Mouse (Mus musculus) ES-E14 (cell line): ENCODE data around the gene Rfc2. TPM values are rescaled to one million over a fixed set of nuclear protein-coding genes. Genes with fewer than 3 reads are reported as not detected.
A peak's percentile ranks its signal among the peaks of the same experiment; 100 is the strongest.

Experiments used
- DNase-seq: peaks from one replicate; pipeline ENCODE4 v3.0.0-alpha.2; 2013; ENCODE audit warnings: low read depth, low spot score
- H3K27ac ChIP-seq: 2 replicates; pipeline ENCODE4 v1.5.1; 2012; ENCODE audit warnings: low read depth, mild to moderate bottlenecking, low read length, moderate library complexity, mixed read lengths; ENCODE audit not compliant: poor library complexity, insufficient read depth, severe bottlenecking
- H3K36me3 ChIP-seq: 2 replicates; pipeline ENCODE4 v1.6.1; 2012; ENCODE audit warnings: mild to moderate bottlenecking, low read length, moderate library complexity, mixed read lengths; ENCODE audit not compliant: control insufficient read depth, poor library complexity, insufficient read depth, severe bottlenecking
- H3K4me1 ChIP-seq, 2 experiments: fragments of 150-350 bp in 1 of 2; sonication (generic) in 1 of 2; 2 replicates each; pipeline ENCODE4 v1.6.1; 2012; ENCODE audit warnings: low read length in 2 of 2, mild to moderate bottlenecking in 1 of 2, mixed read lengths in 1 of 2; ENCODE audit not compliant: control insufficient read depth in 2 of 2, insufficient read depth in 2 of 2, poor library complexity in 1 of 2
- H3K4me3 ChIP-seq, 2 experiments: fragments of 150-350 bp in 1 of 2; sonication (generic) in 1 of 2; 2 replicates each; pipeline ENCODE4 v1.5.1; 2012; ENCODE audit warnings: low read length in 2 of 2, low read depth in 1 of 2, mild to moderate bottlenecking in 1 of 2, mixed read lengths in 1 of 2; ENCODE audit not compliant: insufficient read depth in 1 of 2, poor library complexity in 1 of 2, severe bottlenecking in 1 of 2
- H3K9ac ChIP-seq: 2 replicates; pipeline ENCODE4 v1.6.1; 2012; ENCODE audit warnings: low read depth, mild to moderate bottlenecking, low read length, mixed read lengths; ENCODE audit not compliant: poor library complexity, insufficient read depth, severe bottlenecking
- H3K9me3 ChIP-seq: fragments of 150-350 bp; sonication (generic); 2 replicates; pipeline ENCODE4 v1.6.1; 2012; ENCODE audit warnings: low read depth, mild to moderate bottlenecking, low read length; ENCODE audit not compliant: control insufficient read depth, insufficient read depth
- CHD2 ChIP-seq: IDR thresholded peaks from 2 replicates; pipeline ENCODE4 v1.6.1; 2014; ENCODE audit warnings: mild to moderate bottlenecking, low read depth, low read length, inconsistent platforms
- HCFC1 ChIP-seq: IDR thresholded peaks from 2 replicates; pipeline ENCODE4 v1.6.1; 2012; ENCODE audit warnings: low read length, inconsistent platforms, borderline replicate concordance; ENCODE audit not compliant: insufficient read depth
- MAFK ChIP-seq: IDR thresholded peaks from 2 replicates; pipeline ENCODE4 v1.6.1; 2014; ENCODE audit warnings: mild to moderate bottlenecking, low read depth, low read length, inconsistent platforms; ENCODE audit not compliant: insufficient read depth
- ZC3H11A ChIP-seq: IDR thresholded peaks from 2 replicates; pipeline ENCODE4 v1.6.1; 2012; ENCODE audit warnings: low read depth, mild to moderate bottlenecking, inconsistent platforms, low read length, borderline replicate concordance
- ZNF384 ChIP-seq: IDR thresholded peaks from 2 replicates; pipeline ENCODE4 v1.6.1; 2012; ENCODE audit warnings: low read depth, low read length, inconsistent platforms
- in situ Hi-C, 2 experiments: fragments of 600-800 bp; cut with MboI; formaldehyde crosslinking; loops; one replicate each; pipeline ENCODE4 v1.15.1; 2025; ENCODE audit warnings: low sequenced_read_pairs in 2 of 2, inconsistent platforms in 1 of 2; ENCODE audit not compliant: unreplicated experiment in 2 of 2
- total RNA-seq: library from RNA; depleted of rRNA; stranded (reverse); fragments of 300-350 nt; gene quantifications from 2 replicates; pipeline ENCODE4 v1.2.3, GENCODE M21; 2012

Gene Rfc2
- total RNA-seq, 1 experiment: 168 TPM

GRCm38 (mm10) chr5:134546790-134547189, 34.4 kb upstream of the Rfc2 start:
- no peak overlapping the region for H3K9ac ChIP-seq
- no peaks in the 10 kb centered on the region for H3K9me3 ChIP-seq
- no peak overlapping the region for H3K27ac ChIP-seq
- DNase-seq: no peak
- in situ Hi-C loops: no loop called here
- TF ChIP-seq ZNF384 (no peak), HCFC1 (no peak), ZC3H11A (no peak), MAFK (no peak), CHD2 (no peak)
- H3K36me3 ChIP-seq: no peaks in the 10 kb centered on the region
- no peak overlapping the region for H3K4me3 ChIP-seq
- peaks cover 7 to 14% of the 10 kb centered on the region in 2 experiments; a peak in 3 of 4 replicates for H3K4me1 ChIP-seq

GRCm38 (mm10) chr5:134548306-134548705, 32.9 kb upstream of the Rfc2 start:
- Histone ChIP-seq H3K9me3 (no peaks in the 10 kb centered on the region), H3K4me3 (no peak overlapping the region), H3K9ac (no peak overlapping the region), H3K4me1 (peaks cover 11 to 19% of the 10 kb centered on the region in 2 experiments; a peak in 3 of 4 replicates), H3K27ac (no peak overlapping the region), H3K36me3 (no peaks in the 10 kb centered on the region)
- in situ Hi-C loops: no loop called here
- DNase-seq: no peak
- TF ChIP-seq CHD2 (no peak), HCFC1 (no peak), MAFK (no peak), ZC3H11A (no peak), ZNF384 (no peak)

- Histone ChIP-seq H3K36me3 (no peaks in the 10 kb centered on the region), H3K4me3 (no peak overlapping the region), H3K9me3 (no peaks in the 10 kb centered on the region), H3K9ac (no peak overlapping the region), H3K4me1 (peaks cover 11 to 16% of the 10 kb centered on the region in 2 experiments; a peak in 3 of 4 replicates), H3K27ac (no peak overlapping the region)
- TF ChIP-seq ZNF384 (0 out of 2 replicates have a peak, but pooled peaks have one; percentile 8), HCFC1 (no peak)
- in situ Hi-C loops: no loop called here
- DNase-seq: no peak
Measured at GRCm38 (mm10) chr5:134549640-134550168, 31.5 kb upstream of the Rfc2 start.

GRCm38 (mm10) chr5:134550836-134551232, 30.3 kb upstream of the Rfc2 start:
- in situ Hi-C loops: no loop called here
- Histone ChIP-seq H3K36me3 (no peaks in the 10 kb centered on the region), H3K4me1 (peaks cover 7 to 18% of the 10 kb centered on the region in 2 experiments; a peak in 3 of 4 replicates), H3K9ac (no peak overlapping the region), H3K9me3 (no peaks in the 10 kb centered on the region), H3K4me3 (peak overlapping the region; percentile 77 to 90), H3K27ac (no peak overlapping the region)
- no peak for DNase-seq
- no peak for TF ChIP-seq ZNF384
- no peak for TF ChIP-seq CHD2
- no peak for TF ChIP-seq MAFK
- no peak for TF ChIP-seq HCFC1
- TF ChIP-seq ZC3H11A: no peak
